Mouse (Mus musculus): ENCODE measurements at regions not wholly inside any gene's neighbourhood (a gene's known extent, or its start where the extent isn't known, plus 50 kb on each side); places are given as distances from the start of the nearest gene placed in this dataset.
"Not testable (repeated sequence)": the region's sequence is repeated elsewhere in the genome, so short reads cannot be mapped to it uniquely, and the experiment has no call there.

- no peak for DNase-seq
These were observed 189.8 kb upstream of the Hs6st1 start for GRCm38 (mm10) chr1:35878426-35878825.

GRCm38 (mm10) chr1:35879388-35880093 is 188.7 kb upstream of the Hs6st1 start:
- peak; percentile 57 for DNase-seq

- no peak for DNase-seq
These were observed 187.5 kb upstream of the Hs6st1 start for GRCm38 (mm10) chr1:35880562-35881265.

GRCm38 (mm10) chr1:35881521-35881920 is 186.7 kb upstream of the Hs6st1 start:
- DNase-seq: no peak

GRCm38 (mm10) chr1:35882101-35882500 is 186.1 kb upstream of the Hs6st1 start:
- DNase-seq: no peak

- DNase-seq: no peak
These were observed 178.3 kb upstream of the Hs6st1 start for GRCm38 (mm10) chr1:35889731-35890499.

- no peak for DNase-seq
These were observed 177.7 kb upstream of the Hs6st1 start for GRCm38 (mm10) chr1:35890500-35890900.

- DNase-seq: no peak
These were observed 168.7 kb upstream of the Hs6st1 start for GRCm38 (mm10) chr1:35899536-35899935.

- DNase-seq: no peak
These were observed 164.1 kb upstream of the Hs6st1 start for GRCm38 (mm10) chr1:35904001-35904547.

GRCm38 (mm10) chr1:35913551-35913950 is 154.6 kb upstream of the Hs6st1 start:
- no peak for DNase-seq

GRCm38 (mm10) chr1:35914175-35914574 is 154.0 kb upstream of the Hs6st1 start:
- DNase-seq: not testable (repeated sequence)

GRCm38 (mm10) chr1:35915526-35915925 is 152.7 kb upstream of the Hs6st1 start:
- DNase-seq: no peak

- DNase-seq: no peak
These were observed 148.1 kb upstream of the Hs6st1 start for GRCm38 (mm10) chr1:35919840-35920734.

GRCm38 (mm10) chr1:35924796-35925195 is 143.4 kb upstream of the Hs6st1 start:
- no peak for DNase-seq

GRCm38 (mm10) chr1:35925301-35925700 is 142.9 kb upstream of the Hs6st1 start:
- no peak for DNase-seq

GRCm38 (mm10) chr1:35926191-35927048 is 141.8 kb upstream of the Hs6st1 start:
- no peak for DNase-seq

GRCm38 (mm10) chr1:35927049-35927415 is 141.2 kb upstream of the Hs6st1 start:
- DNase-seq: no peak

GRCm38 (mm10) chr1:35930351-35930750 is 137.8 kb upstream of the Hs6st1 start:
- no peak for DNase-seq

- DNase-seq: no peak
These were observed 137.1 kb upstream of the Hs6st1 start for GRCm38 (mm10) chr1:35931056-35931455.

GRCm38 (mm10) chr1:35933511-35933910 is 134.7 kb upstream of the Hs6st1 start:
- DNase-seq: no peak

GRCm38 (mm10) chr1:35935099-35935651 is 133.0 kb upstream of the Hs6st1 start:
- DNase-seq: peak; percentile 5
